Mouse (Mus musculus): ENCODE measurements at regions not wholly inside any gene's neighbourhood (a gene's known extent, or its start where the extent isn't known, plus 50 kb on each side); places are given as distances from the start of the nearest gene placed in this dataset.

GRCm38 (mm10) chr9:50135939-50136635, 208.7 kb downstream of the Rpl10-ps3 start:
- no peak for TF ChIP-seq ELF1 (IDR thresholded peaks at IDR 0.05; ENCODE audit: low read depth, low read length)
- no peak for TF ChIP-seq POLR2A (IDR thresholded peaks at IDR 0.05; ENCODE audit: control insufficient read depth in 1 of 2, insufficient read depth in 1 of 2, low read depth in 1 of 2, low read length in 2 of 2, poor library complexity in 1 of 2)
- TF ChIP-seq CTCF (IDR thresholded peaks at IDR 0.05 in 2 of 3, conservative IDR thresholded peaks at IDR 0.05 in 1 of 3; ENCODE audit: control insufficient read depth in 1 of 3, insufficient read depth in 1 of 3, low read depth in 2 of 3, low read length in 3 of 3, poor library complexity in 1 of 3, severe bottlenecking in 1 of 3) = no peak
- no peak for TF ChIP-seq MXI1 (IDR thresholded peaks at IDR 0.05; ENCODE audit: low read depth, low read length)
- TF ChIP-seq USF1 (IDR thresholded peaks at IDR 0.05; ENCODE audit: low read depth, low read length) = no peak
- no peak for TF ChIP-seq BHLHE40 (IDR thresholded peaks at IDR 0.05; ENCODE audit: borderline replicate concordance, low read depth, low read length)
- no peak for TF ChIP-seq TAL1 (IDR thresholded peaks at IDR 0.05; ENCODE audit: low read length)
- TF ChIP-seq POLR2AphosphoS5 (IDR thresholded peaks at IDR 0.05; ENCODE audit: borderline replicate concordance, low read depth, low read length) = no peak
- no peak for TF ChIP-seq EP300 (IDR thresholded peaks at IDR 0.05; ENCODE audit: low read depth in 1 of 2, low read length in 2 of 2)
- no peak for TF ChIP-seq GATA1 (IDR thresholded peaks at IDR 0.05; ENCODE audit: low read depth, low read length)
- no peak for TF ChIP-seq RAD21 (IDR thresholded peaks at IDR 0.05; ENCODE audit: low read depth, low read length)
- TF ChIP-seq NELFE (IDR thresholded peaks at IDR 0.05; ENCODE audit: low read depth, low read length) = no peak

Measured in MEL (cell line).